Mouse (Mus musculus) small intestine, adult 2 months (tissue): ENCODE measurements at regions not wholly inside any gene's neighbourhood (a gene's known extent, or its start where the extent isn't known, plus 50 kb on each side); places are given as distances from the start of the nearest gene placed in this dataset.

Source experiments
- CTCF ChIP-seq: fragments of 200-500 bp; IDR thresholded peaks from 2 replicates; pipeline ENCODE4 v1.5.1; 2012; ENCODE audit warnings: low read depth, mild to moderate bottlenecking, control low read depth, inconsistent platforms, low read length, moderate library complexity, mixed read lengths; ENCODE audit not compliant: insufficient replicate concordance, insufficient read length; ENCODE audit errors: extremely low read depth
- POLR2A ChIP-seq: fragments of 200-500 bp; IDR thresholded peaks from 2 replicates; pipeline ENCODE4 v1.6.1; 2012; ENCODE audit warnings: low read depth, mild to moderate bottlenecking, control low read depth, inconsistent platforms, low read length, moderate library complexity

DNA sequence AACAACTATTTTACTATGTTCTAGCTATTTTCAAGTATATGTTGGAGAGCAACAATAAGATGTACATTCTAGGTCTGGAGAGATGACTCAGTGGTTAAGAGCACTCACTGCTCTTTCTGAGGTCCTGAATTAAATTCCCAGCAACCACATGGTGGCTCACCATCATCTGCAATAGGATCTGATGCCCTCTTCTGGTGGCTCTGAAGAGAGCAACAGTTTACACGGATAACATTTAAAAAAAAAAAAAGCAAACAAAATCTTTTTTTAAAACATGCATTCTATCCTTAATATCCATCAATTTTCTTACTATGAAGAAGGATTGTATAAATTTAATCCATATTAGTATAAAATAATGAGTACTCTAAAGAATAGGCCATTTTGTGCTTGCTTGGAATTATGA lies 204.7 kb upstream of the Cxadr start:
- TF ChIP-seq CTCF, result no peak
- TF ChIP-seq POLR2A, result no peak
